Mouse (Mus musculus): Measurements from ENCODE around the gene Mapk7.

DNA sequence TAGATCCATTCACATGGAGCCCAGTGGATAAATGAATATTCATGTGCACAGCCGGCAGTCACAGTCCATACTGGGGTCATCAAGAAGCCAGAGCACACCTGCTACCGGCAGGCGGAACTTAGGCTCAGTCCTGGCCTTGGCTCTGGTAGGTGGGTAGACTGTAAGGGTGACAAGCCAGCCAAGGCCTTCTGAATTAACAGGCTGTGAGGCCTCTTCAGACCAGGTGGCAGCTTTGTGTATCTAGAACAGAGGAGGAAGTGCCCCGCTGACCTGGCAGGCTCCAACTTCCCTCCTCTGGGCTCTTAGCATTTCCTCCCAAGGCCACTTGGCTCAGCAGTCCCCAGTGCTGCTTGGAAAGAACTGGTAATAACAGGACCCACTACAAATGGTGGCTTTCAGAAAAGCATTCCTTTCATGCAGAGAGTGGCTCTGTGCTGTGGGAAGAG, 35.1 kb upstream of the Mapk7 start:
- TF ChIP-seq CTCF (conservative IDR thresholded peaks at IDR 0.05 in 1 of 2, IDR thresholded peaks at IDR 0.05 in 1 of 2; ENCODE audit: low read depth in 2 of 2, low read length in 2 of 2): no peak
- TF ChIP-seq POLR2A (IDR thresholded peaks at IDR 0.05; ENCODE audit: low read depth, low read length): no peak
